Comparison of ENCODE assay signal across 8 mouse cellular contexts in genomic region chr13:74591401-74591821, GRCm38 (mm10). TPM values are rescaled to one million over a fixed set of nuclear protein-coding genes. Genes with fewer than 3 reads are reported as not detected.
DNase-seq lines count a peak whose midpoint lies in the region; ATAC-seq lines count a peak whose summit lies in the region.
"Not testable (repeated sequence)": the region's sequence is repeated elsewhere in the genome, so short reads cannot be mapped to it uniquely, and the experiment has no call there.

No protein-coding gene starts in this region.

- not testable (repeated sequence) for H3K9ac ChIP-seq in liver, embryonic 11.5 days (ENCODE audit: low read depth, low read length)

- ATAC-seq in liver, embryonic 11.5 days (replicated peaks; ENCODE audit: low FRiP score): not testable (repeated sequence)

- H3K4me1 ChIP-seq in liver, embryonic 11.5 days (replicated peaks; ENCODE audit: control insufficient read depth, insufficient read depth, low read length): not testable (repeated sequence)

- not testable (repeated sequence) for H3K27me3 ChIP-seq in liver, embryonic 11.5 days (replicated peaks; ENCODE audit: control insufficient read depth, insufficient read depth, low read length)

- WGBS in liver, embryonic 11.5 days: 48% methylated on average over 12 of the region's 12 CpGs

- H3K4me3 ChIP-seq in liver, embryonic 11.5 days (ENCODE audit: low read depth, low read length): not testable (repeated sequence)

- not testable (repeated sequence) for H3K36me3 ChIP-seq in liver, embryonic 11.5 days (ENCODE audit: control insufficient read depth, insufficient read depth, low read length)

- not testable (repeated sequence) for H3K27ac ChIP-seq in liver, embryonic 11.5 days (ENCODE audit: low read depth, low read length)

- peak overlapping the region; percentile 31; the same call in 1 of the 2 replicates for H3K4me2 ChIP-seq in liver, embryonic 11.5 days

- DNase-seq in 3T3-L1 (ENCODE audit: low read depth, low spot score): peak; percentile 47
- peak; percentile 1 for DNase-seq in T-cell, adult 2 months (ENCODE audit: low spot score)
- peak; percentile 6 for DNase-seq in cerebellum, adult 9-11 months
- peak; percentile 0 to 19 for DNase-seq in heart, adult 9 months (ENCODE audit: low spot score in 2 of 2)
- peak; percentile 9 for DNase-seq in kidney, adult 9 months
- not testable (repeated sequence) for DNase-seq in liver, embryonic 11.5 days (ENCODE audit: low spot score)
- peak; percentile 29 for DNase-seq in lung, postnatal 36 days
- peak; percentile 2 for DNase-seq in spleen, postnatal 36 days (ENCODE audit: low spot score in 2 of 2)

- H3K9me3 ChIP-seq in liver, embryonic 11.5 days (ENCODE audit: control insufficient read depth, low read length): not testable (repeated sequence)

RNA-seq across cellular contexts. Expression of gene Erap1, which starts 48.0 kb away (rescaled TPM):
- 17.0 and 19.0 TPM in 2 replicates for polyA plus RNA-seq in liver, embryonic 11.5 days (2014; fragmentation: Nextera tagmentation; extraction: Ambion mirVana)
